Mouse (Mus musculus): ENCODE data around the gene Gramd2. TPM values are rescaled to one million over a fixed set of nuclear protein-coding genes. Genes with fewer than 3 reads are reported as not detected.

The Gramd2 gene
- polyA plus RNA-seq, 2 experiments, result 0.12 TPM; not detected in 1

- peaks cover 12 to 17% of the 10 kb centered on the region in 2 experiments; a peak in 3 of 4 replicates for H3K4me1 ChIP-seq (replicated peaks; ENCODE audit: control insufficient read depth in 2 of 2, insufficient read depth in 2 of 2, low read length in 1 of 2)
- H3K9ac ChIP-seq (replicated peaks), result no peak overlapping the region
- no peak overlapping the region for H3K4me2 ChIP-seq (ENCODE audit: low read depth)
- no peaks in the 10 kb centered on the region for H3K9me3 ChIP-seq (ENCODE audit: control insufficient read depth, low read length)
- no peaks in the 10 kb centered on the region; the same call in 1 of the 2 replicates for H3K36me3 ChIP-seq (replicated peaks; ENCODE audit: control insufficient read depth, insufficient read depth, low read depth)
- H3K27me3 ChIP-seq (ENCODE audit: control insufficient read depth, insufficient read depth, low read length), result peaks cover 13% of the 10 kb centered on the region
- no peak overlapping the region for H3K4me3 ChIP-seq (ENCODE audit: insufficient read depth in 1 of 2, low read depth in 2 of 2, low read length in 2 of 2)
- no peak overlapping the region for H3K27ac ChIP-seq
- TF ChIP-seq EP300 (IDR thresholded peaks at IDR 0.05; ENCODE audit: low read depth) (no peak), CTCF (IDR thresholded peaks at IDR 0.05; ENCODE audit: low read depth) (no peak)
- no peak for ATAC-seq (ENCODE audit: insufficient read depth)
- WGBS (ENCODE audit: insufficient replicate concordance), result 63% methylated on average over 3 of the region's 3 CpGs
- DNase-seq (ENCODE audit: low read depth in 3 of 3, low spot score in 3 of 3), result no peak
Measured at GRCm38 (mm10) chr9:59663957-59664356, 16.0 kb upstream of the Gramd2 start.

GRCm38 (mm10) chr9:59664664-59665256 lies 15.2 kb upstream of the Gramd2 start:
- Histone ChIP-seq H3K27me3 (ENCODE audit: control insufficient read depth, insufficient read depth, low read length) (peaks cover 9% of the 10 kb centered on the region), H3K36me3 (replicated peaks; ENCODE audit: control insufficient read depth, insufficient read depth, low read depth) (no peaks in the 10 kb centered on the region; the same call in 1 of the 2 replicates), H3K9me3 (ENCODE audit: control insufficient read depth, low read length) (no peaks in the 10 kb centered on the region), H3K4me1 (replicated peaks; ENCODE audit: control insufficient read depth in 2 of 2, insufficient read depth in 2 of 2, low read length in 1 of 2) (peaks cover 12 to 13% of the 10 kb centered on the region in 2 experiments; a peak in 3 of 4 replicates), H3K27ac (no peak overlapping the region), H3K4me3 (ENCODE audit: insufficient read depth in 1 of 2, low read depth in 2 of 2, low read length in 2 of 2) (no peak overlapping the region), H3K4me2 (ENCODE audit: low read depth) (no peak overlapping the region), H3K9ac (replicated peaks) (no peak overlapping the region)
- DNase-seq (ENCODE audit: low read depth in 3 of 3, low spot score in 3 of 3) (no peak), ATAC-seq (ENCODE audit: insufficient read depth) (no peak)
- no peak for TF ChIP-seq EP300 (IDR thresholded peaks at IDR 0.05; ENCODE audit: low read depth)
- no peak for TF ChIP-seq CTCF (IDR thresholded peaks at IDR 0.05; ENCODE audit: low read depth)
- 71% methylated on average over 4 of the region's 4 CpGs for WGBS (ENCODE audit: insufficient replicate concordance)

GRCm38 (mm10) chr9:59666016-59666415 lies 13.9 kb upstream of the Gramd2 start:
- H3K4me3 ChIP-seq (ENCODE audit: insufficient read depth in 1 of 2, low read depth in 2 of 2, low read length in 2 of 2), result no peak overlapping the region
- H3K9ac ChIP-seq (replicated peaks), result no peak overlapping the region
- H3K36me3 ChIP-seq (replicated peaks; ENCODE audit: control insufficient read depth, insufficient read depth, low read depth), result no peaks in the 10 kb centered on the region; the same call in 1 of the 2 replicates
- H3K27ac ChIP-seq, result no peak overlapping the region
- TF ChIP-seq CTCF (IDR thresholded peaks at IDR 0.05; ENCODE audit: low read depth) (no peak), EP300 (IDR thresholded peaks at IDR 0.05; ENCODE audit: low read depth) (no peak)
- ATAC-seq (ENCODE audit: insufficient read depth), result no peak
- peaks cover 10 to 12% of the 10 kb centered on the region in 2 experiments; a peak in 3 of 4 replicates for H3K4me1 ChIP-seq (replicated peaks; ENCODE audit: control insufficient read depth in 2 of 2, insufficient read depth in 2 of 2, low read length in 1 of 2)
- no peak overlapping the region for H3K4me2 ChIP-seq (ENCODE audit: low read depth)
- H3K9me3 ChIP-seq (ENCODE audit: control insufficient read depth, low read length), result no peaks in the 10 kb centered on the region
- peaks cover 12% of the 10 kb centered on the region for H3K27me3 ChIP-seq (ENCODE audit: control insufficient read depth, insufficient read depth, low read length)
- no peak for DNase-seq (ENCODE audit: low read depth in 3 of 3, low spot score in 3 of 3)
- 73% methylated on average over 8 of the region's 8 CpGs for WGBS (ENCODE audit: insufficient replicate concordance)

- DNase-seq (ENCODE audit: low read depth in 3 of 3, low spot score in 3 of 3) (no peak), ATAC-seq (ENCODE audit: insufficient read depth) (no peak)
- no peak for TF ChIP-seq EP300 (IDR thresholded peaks at IDR 0.05; ENCODE audit: low read depth)
- TF ChIP-seq CTCF (IDR thresholded peaks at IDR 0.05; ENCODE audit: low read depth), result no peak
- Histone ChIP-seq H3K9me3 (ENCODE audit: control insufficient read depth, low read length) (no peaks in the 10 kb centered on the region), H3K4me3 (ENCODE audit: insufficient read depth in 1 of 2, low read depth in 2 of 2, low read length in 2 of 2) (no peak overlapping the region), H3K27ac (no peak overlapping the region), H3K4me2 (ENCODE audit: low read depth) (no peak overlapping the region), H3K27me3 (ENCODE audit: control insufficient read depth, insufficient read depth, low read length) (peaks cover 13% of the 10 kb centered on the region), H3K4me1 (replicated peaks; ENCODE audit: control insufficient read depth in 2 of 2, insufficient read depth in 2 of 2, low read length in 1 of 2) (peaks cover 4 to 5% of the 10 kb centered on the region in 2 experiments; a peak in 2 of 4 replicates), H3K36me3 (replicated peaks; ENCODE audit: control insufficient read depth, insufficient read depth, low read depth) (no peaks in the 10 kb centered on the region; the same call in 1 of the 2 replicates), H3K9ac (replicated peaks) (no peak overlapping the region)
- WGBS (ENCODE audit: insufficient replicate concordance), result 69% methylated on average over 1 of the region's 1 CpGs
Measured at GRCm38 (mm10) chr9:59666813-59667212, 13.1 kb upstream of the Gramd2 start.

- no peak for DNase-seq (ENCODE audit: low read depth in 3 of 3, low spot score in 3 of 3)
- H3K4me2 ChIP-seq (ENCODE audit: low read depth), result no peak overlapping the region
- H3K9me3 ChIP-seq (ENCODE audit: control insufficient read depth, low read length), result no peaks in the 10 kb centered on the region
- H3K4me3 ChIP-seq (ENCODE audit: insufficient read depth in 1 of 2, low read depth in 2 of 2, low read length in 2 of 2), result no peak overlapping the region
- no peak overlapping the region for H3K27ac ChIP-seq
- ATAC-seq (ENCODE audit: insufficient read depth), result no peak
- WGBS (ENCODE audit: insufficient replicate concordance), result 58% methylated on average over 4 of the region's 4 CpGs
- H3K4me1 ChIP-seq (replicated peaks; ENCODE audit: control insufficient read depth in 2 of 2, insufficient read depth in 2 of 2, low read length in 1 of 2), result peaks cover 2 to 6% of the 10 kb centered on the region in 2 experiments; a peak in 3 of 4 replicates
- no peak for TF ChIP-seq EP300 (IDR thresholded peaks at IDR 0.05; ENCODE audit: low read depth)
- TF ChIP-seq CTCF (IDR thresholded peaks at IDR 0.05; ENCODE audit: low read depth), result no peak
- H3K36me3 ChIP-seq (replicated peaks; ENCODE audit: control insufficient read depth, insufficient read depth, low read depth), result no peaks in the 10 kb centered on the region; the same call in 1 of the 2 replicates
- H3K9ac ChIP-seq (replicated peaks), result no peak overlapping the region
- H3K27me3 ChIP-seq (ENCODE audit: control insufficient read depth, insufficient read depth, low read length), result peaks cover 13% of the 10 kb centered on the region
Measured at GRCm38 (mm10) chr9:59667250-59667649, 12.7 kb upstream of the Gramd2 start.

All from liver, embryonic 14.5 days (tissue).